Mouse (Mus musculus) embryonic fibroblast, embryonic 13.5 days (primary cell): ENCODE measurements around the gene Gpr137.

Experiments used
- CTCF ChIP-seq: IDR thresholded peaks from 2 replicates; pipeline ENCODE4 v1.5.1; 2011; ENCODE audit warnings: mild to moderate bottlenecking, control low read depth, low read length, moderate library complexity, borderline replicate concordance; ENCODE audit not compliant: insufficient read depth
- POLR2A ChIP-seq: IDR thresholded peaks from 2 replicates; pipeline ENCODE4 v1.6.1; 2011; ENCODE audit warnings: low read depth, mild to moderate bottlenecking, control low read depth, low read length, moderate library complexity

DNA sequence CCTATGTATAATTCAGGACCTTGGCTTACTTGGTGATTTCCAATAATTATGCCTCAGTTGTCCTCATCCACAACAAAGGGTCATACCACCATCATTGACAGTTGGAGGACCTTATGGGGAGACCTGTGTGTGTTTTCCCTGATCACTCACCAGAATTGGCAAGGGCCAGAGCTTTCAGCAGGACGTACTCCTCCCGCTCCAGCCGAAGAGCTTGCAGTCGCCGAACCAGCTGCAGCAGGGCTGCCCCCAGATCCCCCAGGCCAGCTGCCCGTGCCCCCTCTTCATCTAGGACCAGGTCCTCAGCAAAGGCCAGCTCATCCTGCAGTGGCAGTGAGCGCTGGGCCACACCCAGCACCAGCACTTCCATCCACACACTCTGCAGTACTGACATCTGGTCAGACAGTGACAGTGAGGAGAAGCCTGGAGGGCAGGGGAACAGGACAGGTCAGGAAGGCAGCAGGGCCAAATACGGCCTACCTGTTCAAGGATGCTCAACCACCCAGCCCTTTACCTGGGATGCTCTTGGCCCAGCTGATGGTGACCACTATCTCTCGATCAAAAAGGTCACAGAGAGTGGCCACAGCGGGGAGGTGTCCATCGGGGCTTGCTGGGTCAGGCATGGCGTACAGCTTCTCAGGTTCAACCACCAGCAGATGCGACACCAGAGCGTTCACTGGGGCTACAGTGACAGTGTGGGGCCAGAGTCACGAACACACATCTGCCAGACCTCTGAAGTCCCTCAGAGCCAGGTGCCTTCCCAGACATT, 29.9 kb downstream of the Gpr137 start:
- no peak for TF ChIP-seq POLR2A
- no peak for TF ChIP-seq CTCF
